Mouse (Mus musculus) neural tube, embryonic 11.5 days (tissue): ENCODE measurements around the gene Adgrv1. TPM values are rescaled to one million over a fixed set of nuclear protein-coding genes. Genes with fewer than 3 reads are reported as not detected.

Experiments used
- ATAC-seq: fragments of 200-750 bp; cut with Nextera tagmentation; 2 replicates; pipeline ENCODE4 v1.8.0; 2017; ENCODE audit warnings: moderate number of reproducible peaks, mild to moderate bottlenecking, moderate TSS enrichment, moderate library complexity; ENCODE audit not compliant: insufficient read depth, low FRiP score, low TSS enrichment
- DNase-seq: peaks from one replicate; pipeline ENCODE4 v3.0.0-alpha.2; 2015; ENCODE audit warnings: low spot score
- H3K27ac ChIP-seq: fragments of 300-500 bp; sonication (generic); 2 replicates; pipeline ENCODE4 v1.5.1; 2014; ENCODE audit warnings: low read depth, mild to moderate bottlenecking, low read length
- H3K27me3 ChIP-seq: fragments of 300-500 bp; sonication (generic); 2 replicates; pipeline ENCODE4 v1.6.1; 2014; ENCODE audit warnings: mild to moderate bottlenecking, low read length, mixed read lengths; ENCODE audit not compliant: control insufficient read depth, insufficient read depth
- H3K36me3 ChIP-seq: fragments of 300-500 bp; sonication (generic); 2 replicates; pipeline ENCODE4 v1.6.1; 2014; ENCODE audit warnings: mild to moderate bottlenecking, low read length, moderate library complexity, mixed read lengths; ENCODE audit not compliant: control insufficient read depth, insufficient read depth
- H3K4me1 ChIP-seq: fragments of 300-500 bp; sonication (generic); 2 replicates; pipeline ENCODE4 v1.6.1; 2014; ENCODE audit warnings: low read length, mixed read lengths; ENCODE audit not compliant: control insufficient read depth, insufficient read depth
- H3K4me2 ChIP-seq: fragments of 300-500 bp; sonication (generic); 2 replicates; pipeline ENCODE4 v1.6.1; 2014; ENCODE audit warnings: low read depth, mild to moderate bottlenecking, moderate library complexity
- H3K4me3 ChIP-seq: fragments of 300-500 bp; sonication (generic); 2 replicates; pipeline ENCODE4 v1.5.1; 2014; ENCODE audit warnings: low read depth, low read length
- H3K9ac ChIP-seq: fragments of 300-500 bp; sonication (generic); 2 replicates; pipeline ENCODE4 v1.6.1; 2014; ENCODE audit warnings: mild to moderate bottlenecking, low read length
- H3K9me3 ChIP-seq: fragments of 300-500 bp; sonication (generic); 2 replicates; pipeline ENCODE4 v1.6.1; 2016; ENCODE audit warnings: low read length; ENCODE audit not compliant: control insufficient read depth
- WGBS: fragments of 180-500 bp; shearing (Covaris S2); extraction: QIAGEN DNeasy Blood & Tissue Kit; methylation state at CpG from one replicate; pipeline ENCODE4 v1.1.7; 2014; 5-methylcytosine and 5-hydroxymethylcytosine counted together
- polyA plus RNA-seq: library from polyadenylated mRNA; unstranded; fragments of >200 nt; fragmentation: Nextera tagmentation; extraction: Ambion mirVana; gene quantifications from 2 replicates; pipeline ENCODE4 v1.2.1, GENCODE M21; 2014

Adgrv1 gene
- polyA plus RNA-seq, 1 experiment from 2014 or later: 35.1 TPM

GRCm38 (mm10) chr13:81370801-81371456 lies 262.0 kb downstream of the Adgrv1 start:
- no peak overlapping the region for H3K4me2 ChIP-seq
- H3K36me3 ChIP-seq: no peaks in the 10 kb centered on the region
- WGBS: 87% methylated on average over 5 of the region's 5 CpGs
- no peaks in the 10 kb centered on the region for H3K27me3 ChIP-seq
- ATAC-seq (no peak), DNase-seq (no peak)
- H3K4me1 ChIP-seq: no peaks in the 10 kb centered on the region
- no peak overlapping the region for H3K4me3 ChIP-seq
- no peak overlapping the region for H3K9ac ChIP-seq
- H3K9me3 ChIP-seq: no peaks in the 10 kb centered on the region
- no peak overlapping the region for H3K27ac ChIP-seq

DNA sequence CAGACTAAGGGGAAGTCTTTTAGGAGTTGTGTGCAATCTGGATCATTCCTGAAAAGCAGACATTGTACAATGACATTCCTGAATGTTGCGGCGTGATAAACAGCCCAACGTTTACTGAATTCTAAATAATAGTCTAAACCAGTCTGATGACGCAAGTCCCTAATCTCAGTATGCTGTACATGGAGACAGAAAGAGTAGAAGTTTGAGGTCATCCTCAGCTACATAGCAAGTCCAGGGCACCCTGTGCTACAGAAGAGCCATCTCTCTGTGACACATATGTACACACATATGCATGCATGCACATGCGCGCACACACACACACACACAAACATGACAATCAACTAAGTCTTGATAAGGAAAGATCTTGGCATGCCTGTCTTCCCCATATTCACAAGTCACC lies 262.8 kb downstream of the Adgrv1 start:
- Histone ChIP-seq H3K9ac (no peak overlapping the region), H3K27ac (no peak overlapping the region), H3K9me3 (no peaks in the 10 kb centered on the region), H3K4me1 (no peaks in the 10 kb centered on the region), H3K4me2 (no peak overlapping the region), H3K27me3 (no peaks in the 10 kb centered on the region), H3K36me3 (no peaks in the 10 kb centered on the region), H3K4me3 (no peak overlapping the region)
- no peak for ATAC-seq
- 90% methylated on average over 6 of the region's 6 CpGs for WGBS
- DNase-seq: no peak

DNA sequence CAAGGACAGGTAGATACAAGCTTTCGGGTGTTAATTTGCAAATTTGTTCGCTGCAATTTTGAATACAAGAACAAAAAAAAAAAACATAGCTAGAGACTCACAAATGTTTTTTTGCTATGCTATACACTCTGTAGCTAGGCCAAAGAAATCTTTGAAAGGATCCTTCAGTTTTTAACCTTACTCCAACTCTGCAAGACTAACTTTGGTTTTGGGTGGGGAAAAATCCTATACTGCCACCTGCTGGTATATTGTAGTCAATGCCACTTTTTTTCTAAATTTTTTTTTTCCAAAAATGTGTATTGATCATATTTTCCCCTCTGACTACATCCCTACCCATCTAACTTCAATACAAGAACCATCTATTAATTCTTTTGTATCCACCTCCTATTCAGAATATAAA lies 263.4 kb downstream of the Adgrv1 start:
- DNase-seq: no peak
- Histone ChIP-seq H3K27me3 (no peaks in the 10 kb centered on the region), H3K9me3 (no peaks in the 10 kb centered on the region), H3K36me3 (no peaks in the 10 kb centered on the region), H3K27ac (no peak overlapping the region), H3K4me3 (no peak overlapping the region), H3K4me1 (no peaks in the 10 kb centered on the region), H3K4me2 (no peak overlapping the region), H3K9ac (no peak overlapping the region)
- WGBS: 87% methylated on average over 2 of the region's 2 CpGs
- no peak; the same call in 1 of the 2 replicates for ATAC-seq

DNA sequence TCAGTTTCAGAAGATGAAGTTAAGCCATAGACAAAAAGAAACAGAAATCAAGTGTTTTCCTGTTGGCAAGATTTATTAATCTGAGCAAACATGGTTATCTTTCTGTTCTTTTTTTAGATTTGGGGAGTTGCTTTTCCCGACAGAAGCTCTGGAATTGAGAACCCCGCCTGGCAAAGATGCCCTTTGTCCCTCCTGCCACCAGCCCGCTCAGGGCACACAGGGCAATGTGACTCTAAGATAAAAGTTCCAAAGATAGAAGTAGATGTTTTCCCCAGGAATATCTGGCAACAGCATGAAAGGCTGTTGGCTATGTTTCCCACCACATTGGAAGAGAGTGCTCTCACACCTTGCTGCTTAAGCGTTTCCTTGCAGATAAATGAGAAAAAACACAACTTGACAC lies 264.0 kb downstream of the Adgrv1 start:
- ATAC-seq (no peak), DNase-seq (no peak)
- Histone ChIP-seq H3K4me2 (no peak overlapping the region), H3K9me3 (no peaks in the 10 kb centered on the region), H3K27me3 (no peaks in the 10 kb centered on the region), H3K9ac (no peak overlapping the region), H3K4me1 (no peaks in the 10 kb centered on the region), H3K36me3 (no peaks in the 10 kb centered on the region), H3K27ac (no peak overlapping the region), H3K4me3 (no peak overlapping the region)
- 81% methylated on average over 4 of the region's 4 CpGs for WGBS

- no peak overlapping the region for H3K4me3 ChIP-seq
- no peaks in the 10 kb centered on the region for H3K4me1 ChIP-seq
- no peak for DNase-seq
- no peaks in the 10 kb centered on the region for H3K27me3 ChIP-seq
- no peak overlapping the region for H3K4me2 ChIP-seq
- H3K27ac ChIP-seq: no peak overlapping the region
- H3K9me3 ChIP-seq: no peaks in the 10 kb centered on the region
- H3K9ac ChIP-seq: no peak overlapping the region
- ATAC-seq: no peak
- H3K36me3 ChIP-seq: no peaks in the 10 kb centered on the region
- 86% methylated on average over 4 of the region's 4 CpGs for WGBS
Measured at GRCm38 (mm10) chr13:81367681-81368376, 265.1 kb downstream of the Adgrv1 start.

- Histone ChIP-seq H3K4me1 (no peaks in the 10 kb centered on the region), H3K27me3 (no peaks in the 10 kb centered on the region), H3K4me3 (no peak overlapping the region), H3K9me3 (no peaks in the 10 kb centered on the region), H3K27ac (no peak overlapping the region), H3K9ac (no peak overlapping the region), H3K36me3 (no peaks in the 10 kb centered on the region), H3K4me2 (no peak overlapping the region)
- ATAC-seq: no peak
- no peak for DNase-seq
- 86% methylated on average over 2 of the region's 2 CpGs for WGBS
Measured at GRCm38 (mm10) chr13:81360338-81360737, 272.6 kb downstream of the Adgrv1 start.

DNA sequence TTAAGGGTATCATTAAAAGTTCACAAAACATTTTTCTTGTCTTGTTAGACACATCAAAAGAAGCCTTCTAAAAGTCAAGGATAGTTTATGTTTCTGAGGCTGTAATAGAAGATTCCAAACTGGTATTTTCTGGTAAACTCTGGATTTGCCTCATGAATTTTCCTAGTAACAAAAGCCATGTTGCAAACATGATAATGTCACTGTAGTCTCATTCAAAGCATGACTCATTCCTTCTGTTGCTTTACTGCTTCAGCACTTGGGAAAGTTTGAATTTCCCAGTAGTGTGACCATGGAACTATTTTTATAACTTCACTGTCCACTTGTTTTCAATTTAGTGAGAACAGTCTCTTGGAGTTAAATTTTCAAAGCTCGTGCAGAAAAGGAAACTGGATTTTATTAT lies 274.2 kb downstream of the Adgrv1 start:
- H3K4me2 ChIP-seq: no peak overlapping the region
- H3K36me3 ChIP-seq: no peaks in the 10 kb centered on the region
- H3K27me3 ChIP-seq: no peaks in the 10 kb centered on the region
- ATAC-seq (no peak), DNase-seq (no peak)
- H3K9ac ChIP-seq: no peak overlapping the region
- H3K27ac ChIP-seq: no peak overlapping the region
- 82% methylated on average over 1 of the region's 1 CpGs for WGBS
- H3K4me3 ChIP-seq: no peak overlapping the region
- H3K4me1 ChIP-seq: no peaks in the 10 kb centered on the region
- no peaks in the 10 kb centered on the region for H3K9me3 ChIP-seq

GRCm38 (mm10) chr13:81358365-81358764 lies 274.6 kb downstream of the Adgrv1 start:
- ATAC-seq (no peak), DNase-seq (no peak)
- H3K4me3 ChIP-seq: no peak overlapping the region
- no peaks in the 10 kb centered on the region for H3K4me1 ChIP-seq
- H3K36me3 ChIP-seq: no peaks in the 10 kb centered on the region
- H3K9me3 ChIP-seq: no peaks in the 10 kb centered on the region
- H3K27ac ChIP-seq: no peak overlapping the region
- no peaks in the 10 kb centered on the region for H3K27me3 ChIP-seq
- 81% methylated on average over 4 of the region's 4 CpGs for WGBS
- no peak overlapping the region for H3K4me2 ChIP-seq
- H3K9ac ChIP-seq: no peak overlapping the region

DNA sequence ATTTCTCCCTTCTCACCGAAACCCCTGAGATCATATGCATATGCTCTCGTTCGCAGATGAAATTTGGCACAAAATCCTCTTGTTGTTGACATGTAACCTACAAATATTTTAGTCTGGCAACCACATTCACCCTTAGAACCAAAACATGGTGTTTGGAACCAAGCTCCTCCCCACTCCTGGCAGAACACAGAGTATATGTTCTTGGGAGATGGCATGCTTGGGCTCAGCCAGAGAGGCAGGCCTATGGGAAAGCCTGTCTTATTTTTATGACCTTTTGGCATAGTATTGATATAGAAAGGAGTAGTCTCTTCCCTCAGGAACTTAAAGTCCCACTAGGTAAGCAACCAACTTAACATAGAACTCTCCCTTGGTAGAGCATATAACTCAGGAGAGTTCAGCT lies 275.7 kb downstream of the Adgrv1 start:
- Histone ChIP-seq H3K4me3 (no peak overlapping the region), H3K27ac (no peak overlapping the region), H3K4me2 (no peak overlapping the region), H3K4me1 (no peaks in the 10 kb centered on the region), H3K9ac (no peak overlapping the region), H3K9me3 (no peaks in the 10 kb centered on the region), H3K36me3 (no peaks in the 10 kb centered on the region), H3K27me3 (no peaks in the 10 kb centered on the region)
- WGBS: 94% methylated on average over 3 of the region's 3 CpGs
- ATAC-seq: no peak
- no peak for DNase-seq
